Mouse (Mus musculus): Measurements from ENCODE around the gene Zfp385a. TPM values are rescaled to one million over a fixed set of nuclear protein-coding genes. Genes with fewer than 3 reads are reported as not detected.

The Zfp385a gene
- polyA plus RNA-seq, 1 experiment from 2014 or later: 9.2 TPM

DNA sequence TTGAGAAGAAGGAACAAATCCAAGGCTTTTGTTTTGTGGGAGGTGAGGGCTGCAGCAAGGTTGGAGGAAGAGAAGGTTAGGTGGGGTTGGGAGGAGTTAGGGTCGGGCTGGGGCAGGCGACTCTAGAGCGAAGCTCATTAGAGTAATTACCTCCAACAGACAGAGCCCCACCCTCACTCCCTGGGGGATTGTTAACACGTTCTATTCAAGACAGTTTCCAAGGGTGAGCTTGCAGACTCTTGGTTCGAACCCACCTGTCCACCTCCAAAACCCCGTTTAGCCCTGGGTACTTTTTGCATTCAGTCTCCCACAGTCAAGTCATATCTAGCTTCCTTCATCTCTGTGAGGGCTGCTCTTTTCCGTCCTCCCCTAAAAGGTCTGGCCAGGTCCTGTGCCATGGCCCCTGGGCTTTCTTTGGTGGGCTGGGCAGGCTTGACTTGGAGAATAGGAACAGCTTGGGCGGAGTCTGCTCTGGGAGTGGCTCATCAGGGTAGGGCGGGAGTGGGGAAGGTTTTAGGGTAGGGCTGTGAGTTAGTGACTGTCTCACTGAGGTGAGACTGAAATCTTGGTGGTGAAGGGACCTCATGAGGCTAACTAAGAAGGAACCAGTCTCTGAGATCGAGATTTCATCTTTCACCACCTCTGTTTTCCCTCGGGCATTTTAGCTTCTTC is 2.8 kb downstream of the Zfp385a start:
- H3K4me2 ChIP-seq: no peak overlapping the region
- ATAC-seq (ENCODE audit: insufficient number of reproducible peaks, low FRiP score): no peak
- no peaks in the 10 kb centered on the region for H3K36me3 ChIP-seq
- peaks cover 55% of the 10 kb centered on the region for H3K4me1 ChIP-seq (replicated peaks)
- no peak overlapping the region for H3K4me3 ChIP-seq
- H3K9ac ChIP-seq: no peak overlapping the region
- no peak overlapping the region for H3K27ac ChIP-seq (ENCODE audit: poor library complexity, severe bottlenecking)
- H3K27me3 ChIP-seq (replicated peaks): peaks cover 71% of the 10 kb centered on the region
- WGBS: 27% methylated on average over 11 of the region's 11 CpGs
- H3K9me3 ChIP-seq (replicated peaks): no peaks in the 10 kb centered on the region

DNA sequence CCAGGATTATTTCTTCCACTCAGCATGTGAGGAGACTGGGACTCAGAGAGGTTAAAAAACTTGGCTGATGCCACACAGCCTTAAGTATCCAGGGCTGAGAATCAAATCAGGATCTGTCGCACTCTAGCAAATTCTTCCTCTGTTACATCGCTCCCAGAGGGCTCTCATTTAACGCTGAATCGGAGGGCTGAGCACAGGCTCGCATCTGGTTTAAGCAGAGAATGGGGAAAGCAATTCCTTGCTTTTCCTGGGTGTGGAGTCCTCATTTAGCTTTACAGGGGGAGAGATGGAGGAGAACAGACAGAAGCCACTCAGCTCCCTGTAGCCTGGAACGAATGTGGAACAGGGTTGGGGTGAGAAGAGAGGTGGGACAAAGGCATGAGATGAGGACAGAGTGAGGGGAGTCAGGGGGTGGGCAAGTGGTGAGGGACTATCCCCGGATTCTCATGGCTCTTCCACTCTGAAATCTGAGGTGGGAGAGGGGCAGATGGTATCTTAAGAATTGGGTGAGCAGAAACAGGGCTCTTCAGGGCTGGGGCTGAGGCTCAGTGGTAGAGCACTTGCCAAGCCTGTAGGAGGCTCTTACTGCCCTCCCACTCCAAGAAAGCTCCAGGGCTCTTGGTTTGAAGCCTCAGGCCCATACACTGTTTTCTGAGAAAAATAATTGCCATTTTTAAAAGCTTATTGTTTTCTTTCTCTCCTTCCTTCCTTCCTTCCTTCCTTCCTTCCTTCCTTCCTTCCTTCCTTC is 4.2 kb downstream of the Zfp385a start:
- Histone ChIP-seq H3K27ac (ENCODE audit: poor library complexity, severe bottlenecking) (no peak overlapping the region), H3K9ac (no peak overlapping the region), H3K36me3 (no peaks in the 10 kb centered on the region), H3K9me3 (replicated peaks) (no peaks in the 10 kb centered on the region), H3K27me3 (replicated peaks) (peaks cover 57% of the 10 kb centered on the region), H3K4me2 (no peak overlapping the region), H3K4me1 (replicated peaks) (peaks cover 45% of the 10 kb centered on the region), H3K4me3 (no peak overlapping the region)
- 29% methylated on average over 7 of the region's 7 CpGs for WGBS
- ATAC-seq (ENCODE audit: insufficient number of reproducible peaks, low FRiP score): no peak

DNA sequence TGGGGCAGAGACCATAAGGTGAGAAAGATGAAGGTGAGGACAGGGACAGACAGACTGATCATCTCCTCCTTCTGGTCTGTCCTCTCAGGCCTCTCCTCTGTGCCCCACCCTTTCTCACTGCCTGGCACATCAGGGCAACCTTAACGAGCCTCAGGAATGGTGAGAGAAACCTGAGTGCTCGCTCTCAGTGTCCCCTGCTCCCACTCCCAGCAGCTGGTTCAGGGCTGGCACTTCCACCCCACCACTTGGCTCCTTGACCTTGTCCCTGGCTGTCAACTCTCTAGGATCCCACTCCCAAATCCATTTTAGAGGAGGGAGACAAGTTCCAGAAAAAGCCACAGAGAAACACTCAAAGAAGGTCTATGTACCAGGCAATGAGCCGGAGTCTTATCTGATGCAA is 4.9 kb downstream of the Zfp385a start:
- 51% methylated on average over 3 of the region's 3 CpGs for WGBS
- H3K4me3 ChIP-seq: no peak overlapping the region
- H3K9me3 ChIP-seq (replicated peaks): no peaks in the 10 kb centered on the region
- peaks cover 38% of the 10 kb centered on the region for H3K4me1 ChIP-seq (replicated peaks)
- no peak overlapping the region for H3K9ac ChIP-seq
- H3K27me3 ChIP-seq (replicated peaks): peaks cover 51% of the 10 kb centered on the region
- no peak for ATAC-seq (ENCODE audit: insufficient number of reproducible peaks, low FRiP score)
- no peak overlapping the region for H3K27ac ChIP-seq (ENCODE audit: poor library complexity, severe bottlenecking)
- no peak overlapping the region for H3K4me2 ChIP-seq
- H3K36me3 ChIP-seq: no peaks in the 10 kb centered on the region

DNA sequence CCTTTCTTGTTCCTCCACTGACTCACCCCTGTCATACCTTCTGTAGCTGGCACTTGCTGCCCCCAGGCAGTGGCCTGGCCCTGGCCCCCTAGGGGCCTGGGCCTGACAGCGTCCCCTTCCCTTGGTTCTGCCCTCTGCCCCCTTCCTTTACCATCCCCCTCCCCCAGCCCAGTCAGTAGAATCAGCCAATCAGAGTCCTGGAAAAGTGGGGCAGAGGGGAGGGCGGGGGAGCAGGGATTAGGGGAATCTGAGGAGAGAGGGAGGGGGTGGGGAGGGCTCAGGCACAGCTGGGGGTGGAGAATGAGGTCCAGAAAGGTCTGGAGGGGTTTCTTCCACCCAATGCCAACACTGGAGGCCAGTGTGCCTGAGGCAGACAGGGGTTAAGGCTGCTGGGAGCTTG is 5.7 kb downstream of the Zfp385a start:
- peaks cover 30% of the 10 kb centered on the region for H3K4me1 ChIP-seq (replicated peaks)
- no peak overlapping the region for H3K4me2 ChIP-seq
- H3K4me3 ChIP-seq: no peak overlapping the region
- 5% methylated on average over 2 of the region's 2 CpGs for WGBS
- H3K9ac ChIP-seq: no peak overlapping the region
- H3K36me3 ChIP-seq: no peaks in the 10 kb centered on the region
- H3K27ac ChIP-seq (ENCODE audit: poor library complexity, severe bottlenecking): no peak overlapping the region
- no peaks in the 10 kb centered on the region for H3K9me3 ChIP-seq (replicated peaks)
- no peak for ATAC-seq (ENCODE audit: insufficient number of reproducible peaks, low FRiP score)
- H3K27me3 ChIP-seq (replicated peaks): peaks cover 42% of the 10 kb centered on the region

DNA sequence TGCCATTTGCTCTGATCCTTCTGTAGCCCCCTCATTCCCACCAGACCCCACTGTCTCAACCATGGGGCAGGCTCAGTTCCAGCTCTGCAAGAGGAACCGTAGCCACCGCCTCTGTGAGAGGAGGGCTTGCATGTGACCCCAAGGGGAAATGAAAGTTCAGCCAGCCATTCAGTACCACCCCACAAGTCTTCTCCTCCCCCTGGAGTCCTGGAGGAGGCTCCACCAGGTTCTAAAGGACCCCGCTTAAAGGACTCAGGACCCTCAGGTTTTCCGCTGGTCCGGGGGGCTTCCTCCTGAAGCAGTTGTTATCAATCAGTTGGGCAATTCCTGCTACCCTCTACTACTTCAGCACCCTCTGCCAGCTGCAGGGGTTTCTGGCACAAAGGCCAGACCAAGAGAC is 6.2 kb downstream of the Zfp385a start:
- no peak overlapping the region for H3K9ac ChIP-seq
- ATAC-seq (ENCODE audit: insufficient number of reproducible peaks, low FRiP score): no peak
- 70% methylated on average over 5 of the region's 5 CpGs for WGBS
- no peaks in the 10 kb centered on the region for H3K36me3 ChIP-seq
- peaks cover 29% of the 10 kb centered on the region for H3K4me1 ChIP-seq (replicated peaks)
- no peak overlapping the region for H3K4me3 ChIP-seq
- H3K27ac ChIP-seq (ENCODE audit: poor library complexity, severe bottlenecking): no peak overlapping the region
- peaks cover 38% of the 10 kb centered on the region for H3K27me3 ChIP-seq (replicated peaks)
- H3K9me3 ChIP-seq (replicated peaks): no peaks in the 10 kb centered on the region
- no peak overlapping the region for H3K4me2 ChIP-seq

DNA sequence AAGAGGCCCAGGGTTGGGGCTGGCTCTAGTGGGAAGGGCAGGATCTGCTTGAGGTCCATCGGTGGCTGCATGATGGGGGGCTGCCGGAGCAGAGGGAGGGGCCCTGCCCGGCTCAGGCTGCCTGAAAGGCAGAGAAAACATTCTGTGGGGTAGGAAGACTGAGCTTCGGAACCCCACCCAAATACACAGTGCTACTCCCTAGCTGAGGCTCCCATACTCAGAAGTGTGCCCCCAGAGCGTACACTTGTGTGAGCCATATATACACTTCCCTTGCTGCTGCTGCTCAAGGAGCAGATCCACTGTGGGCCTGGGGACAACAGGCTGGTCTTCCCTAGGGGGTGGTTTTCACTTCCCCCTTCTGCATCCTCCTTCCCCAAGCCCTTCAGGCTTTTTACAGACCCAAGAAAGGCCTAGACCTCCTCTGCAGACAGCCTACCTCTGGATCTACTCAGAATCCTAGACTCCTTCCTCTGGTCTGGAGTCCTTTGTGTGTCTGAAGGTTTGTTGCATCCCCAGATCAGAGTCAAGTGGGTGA is 6.7 kb downstream of the Zfp385a start:
- no peak; the same call in 1 of the 2 replicates for ATAC-seq (ENCODE audit: insufficient number of reproducible peaks, low FRiP score)
- H3K4me2 ChIP-seq: no peak overlapping the region
- no peaks in the 10 kb centered on the region for H3K36me3 ChIP-seq
- H3K4me3 ChIP-seq: no peak overlapping the region
- 59% methylated on average over 5 of the region's 5 CpGs for WGBS
- H3K27me3 ChIP-seq (replicated peaks): peaks cover 32% of the 10 kb centered on the region
- H3K4me1 ChIP-seq (replicated peaks): peaks cover 29% of the 10 kb centered on the region
- no peaks in the 10 kb centered on the region for H3K9me3 ChIP-seq (replicated peaks)
- H3K9ac ChIP-seq: no peak overlapping the region
- H3K27ac ChIP-seq (ENCODE audit: poor library complexity, severe bottlenecking): no peak overlapping the region

DNA sequence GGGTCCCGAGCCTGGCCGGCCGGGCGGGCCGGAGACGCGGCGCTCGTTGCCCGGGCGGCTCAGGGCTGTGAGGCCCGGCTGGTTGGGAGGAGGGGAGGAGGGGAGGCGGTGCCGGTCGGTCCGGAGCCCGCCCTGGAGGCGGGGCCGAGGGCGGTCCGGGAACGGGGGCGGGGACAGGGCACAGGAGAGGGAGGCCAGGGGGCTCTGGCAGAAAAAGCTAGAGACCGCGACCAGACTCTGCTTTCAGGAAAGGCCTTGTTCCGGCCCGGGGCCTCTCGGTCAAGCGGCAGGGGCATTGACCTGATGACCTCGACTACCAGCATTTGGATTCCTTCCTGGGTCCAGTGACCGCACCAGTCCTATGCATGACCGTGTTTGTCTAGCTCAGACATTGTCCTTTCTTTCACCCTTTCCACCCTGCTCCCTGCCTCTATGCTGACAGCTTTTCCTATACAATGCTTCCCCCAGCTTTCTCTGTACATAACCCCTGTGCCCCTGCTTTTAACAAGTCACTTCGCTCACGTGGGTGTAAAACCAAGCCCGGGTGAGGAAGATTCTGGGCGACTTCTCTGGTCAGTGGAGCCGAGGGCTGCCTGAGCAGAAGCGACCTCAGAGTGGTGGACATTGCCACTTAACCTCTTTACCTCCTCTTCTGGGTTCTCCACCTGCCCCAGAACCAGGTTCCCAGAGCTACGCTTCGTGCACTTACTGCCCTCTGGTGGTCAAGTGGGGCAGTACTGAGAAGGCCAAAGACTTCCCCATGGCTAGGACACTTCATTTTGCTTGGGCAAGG is 16.2 kb downstream of the Zfp385a start:
- peak overlapping the region; percentile 81 for H3K9ac ChIP-seq
- H3K36me3 ChIP-seq: peaks cover 3% of the 10 kb centered on the region; the same call in 1 of the 2 replicates
- H3K4me1 ChIP-seq (replicated peaks): peaks cover 34% of the 10 kb centered on the region
- peak overlapping the region; percentile 73 for H3K4me3 ChIP-seq
- peak; percentile 96 for ATAC-seq (ENCODE audit: insufficient number of reproducible peaks, low FRiP score)
- no peaks in the 10 kb centered on the region for H3K27me3 ChIP-seq (replicated peaks)
- H3K9me3 ChIP-seq (replicated peaks): no peaks in the 10 kb centered on the region
- peak overlapping the region; percentile 87 for H3K4me2 ChIP-seq
- WGBS: 2% methylated on average over 38 of the region's 40 CpGs
- H3K27ac ChIP-seq (ENCODE audit: poor library complexity, severe bottlenecking): peak overlapping the region; percentile 79

DNA sequence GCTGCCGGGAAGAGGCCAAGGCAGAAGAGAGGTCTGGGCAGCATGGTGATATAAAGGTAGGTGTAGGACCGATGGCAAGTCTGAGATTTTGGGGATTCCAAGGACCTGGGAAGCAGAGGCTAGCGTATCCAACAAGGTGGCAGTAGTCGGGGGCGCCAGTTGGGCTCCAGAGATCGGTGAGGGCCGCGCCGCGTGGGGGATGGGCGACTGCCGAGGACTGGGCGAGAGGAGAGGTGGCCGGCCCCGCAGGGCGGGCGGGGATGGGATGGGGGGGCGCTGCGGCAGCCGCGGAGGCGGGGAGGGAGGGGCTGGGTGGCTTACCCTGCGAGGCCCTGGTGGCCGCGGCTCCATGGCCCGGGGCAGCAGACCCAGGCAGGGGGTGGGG is 16.8 kb downstream of the Zfp385a start:
- peak overlapping the region; percentile 87 for H3K4me2 ChIP-seq
- peak; percentile 60; the same call in 1 of the 2 replicates for ATAC-seq (ENCODE audit: insufficient number of reproducible peaks, low FRiP score)
- H3K9me3 ChIP-seq (replicated peaks): no peaks in the 10 kb centered on the region
- 1% methylated on average over 5 of the region's 26 CpGs for WGBS
- peak overlapping the region; percentile 81 for H3K9ac ChIP-seq
- peak overlapping the region; percentile 73 for H3K4me3 ChIP-seq
- H3K36me3 ChIP-seq: peaks cover 4% of the 10 kb centered on the region; the same call in 1 of the 2 replicates
- peaks cover 40% of the 10 kb centered on the region for H3K4me1 ChIP-seq (replicated peaks)
- peak overlapping the region; percentile 79; the same call in 1 of the 2 replicates for H3K27ac ChIP-seq (ENCODE audit: poor library complexity, severe bottlenecking)
- no peaks in the 10 kb centered on the region for H3K27me3 ChIP-seq (replicated peaks)

DNA sequence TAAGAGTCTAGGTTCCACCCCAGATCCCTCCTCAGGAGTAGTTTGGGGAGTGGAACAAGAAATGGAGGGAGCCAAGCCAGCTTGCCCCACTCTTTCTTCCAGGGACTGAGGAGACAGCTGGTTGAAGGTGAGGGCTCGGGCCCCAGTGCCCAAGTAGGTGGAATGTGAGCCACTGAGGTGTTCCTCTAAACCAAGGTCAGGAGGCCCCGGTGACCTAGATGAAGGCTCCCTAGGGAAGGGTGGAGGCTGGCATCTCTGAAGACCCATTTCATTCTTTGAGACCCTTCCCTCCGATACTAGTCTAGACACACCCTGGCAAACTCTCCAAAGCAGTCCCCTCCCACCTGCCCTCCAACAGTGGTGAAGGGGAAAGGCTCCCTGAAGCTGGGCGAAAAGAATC is 17.5 kb downstream of the Zfp385a start:
- WGBS: 60% methylated on average over 4 of the region's 4 CpGs
- Histone ChIP-seq H3K9ac (peak overlapping the region; percentile 81), H3K27ac (ENCODE audit: poor library complexity, severe bottlenecking) (no peak overlapping the region), H3K27me3 (replicated peaks) (no peaks in the 10 kb centered on the region), H3K9me3 (replicated peaks) (no peaks in the 10 kb centered on the region), H3K36me3 (peaks cover 9% of the 10 kb centered on the region; the same call in 1 of the 2 replicates), H3K4me1 (replicated peaks) (peaks cover 47% of the 10 kb centered on the region), H3K4me3 (peak overlapping the region; percentile 73), H3K4me2 (peak overlapping the region; percentile 87)
- no peak for ATAC-seq (ENCODE audit: insufficient number of reproducible peaks, low FRiP score)

DNA sequence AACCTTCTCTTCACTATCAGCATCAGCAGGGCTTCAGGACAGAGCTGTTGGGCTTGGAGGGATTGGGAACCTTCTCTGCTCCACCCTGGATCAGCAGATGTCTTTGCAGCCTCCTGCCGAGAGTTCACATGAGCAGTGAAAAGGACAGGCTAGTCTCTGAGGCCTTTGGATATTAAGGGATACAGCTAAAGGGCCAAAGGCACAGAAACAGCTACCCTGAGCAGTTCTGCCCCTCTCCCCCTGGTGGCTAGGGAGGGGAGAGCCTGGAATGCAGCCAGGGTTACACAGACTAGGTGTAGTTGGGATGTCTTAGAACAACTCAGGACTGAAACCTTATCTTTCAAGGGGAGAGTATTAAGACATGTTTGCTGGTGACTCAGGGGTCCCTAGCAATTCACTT is 18.8 kb downstream of the Zfp385a start:
- 34% methylated on average over 1 of the region's 1 CpGs for WGBS
- H3K9ac ChIP-seq: 0 out of 2 replicates have a peak overlapping the region, but pooled peaks have one; percentile 17

More for the DNA sequence above, 18.8 kb downstream of the Zfp385a start:
- no peak overlapping the region for H3K27ac ChIP-seq (ENCODE audit: poor library complexity, severe bottlenecking)
- H3K4me3 ChIP-seq: no peak overlapping the region
- no peaks in the 10 kb centered on the region for H3K27me3 ChIP-seq (replicated peaks)
- peaks cover 55% of the 10 kb centered on the region for H3K4me1 ChIP-seq (replicated peaks)
- H3K4me2 ChIP-seq: 0 out of 2 replicates have a peak overlapping the region, but pooled peaks have one; percentile 8
- no peaks in the 10 kb centered on the region for H3K9me3 ChIP-seq (replicated peaks)
- ATAC-seq (ENCODE audit: insufficient number of reproducible peaks, low FRiP score): no peak
- H3K36me3 ChIP-seq: peaks cover 22% of the 10 kb centered on the region
